Mouse (Mus musculus) central nervous system, embryonic 18 days (tissue): ENCODE data around the gene Appl1. TPM values are rescaled to one million over a fixed set of nuclear protein-coding genes. Genes with fewer than 3 reads are reported as not detected.

Experiments
- polyA plus RNA-seq: library from polyadenylated mRNA; depleted of rRNA; stranded (reverse); fragments of >200 nt; gene quantifications from 2 replicates; pipeline ENCODE4 v1.2.3, GENCODE M21; 2012; rRNA removed

Appl1 gene
- polyA plus RNA-seq, result 37.2 and 37.8 TPM in 2 replicates

GRCm38 (mm10) chr14:26971106-26971789 is at the start of gene Appl1:
Appl1 (minus strand) TSS chr14:26971232.

GRCm38 (mm10) chr14:26994211-26994741 is 23.2 kb upstream of the Appl1 start, which contains the start of gene Hesx1:
Hesx1 (plus strand) TSS chr14:26994416.

GRCm38 (mm10) chr14:26894392-26894791 is 76.6 kb downstream of the Appl1 start, which contains the start of gene Asb14:
Asb14 (plus strand) TSS chr14:26894557.

Other genes with a start within 250 kb of the Appl1 start
- gene Asb14, start 76.7 kb downstream of the Appl1 start, polyA plus RNA-seq, result 0.27 TPM in 2 replicates
- gene Hesx1, start 23.2 kb upstream of the Appl1 start, polyA plus RNA-seq, result 0.11 TPM in 1 of 2 replicates, not detected in the other
- 3.3 and 4.2 TPM in 2 replicates for gene Il17rd, start 67.7 kb upstream of the Appl1 start, polyA plus RNA-seq
- gene Arhgef3, start 143.7 kb upstream of the Appl1 start, polyA plus RNA-seq, result 9.2 and 10.1 TPM in 2 replicates